Mouse (Mus musculus): ENCODE results near the gene Prpf8. TPM values are rescaled to one million over a fixed set of nuclear protein-coding genes. Genes with fewer than 3 reads are reported as not detected.

Gene Prpf8
- total RNA-seq, 1 experiment = 256 TPM

GRCm38 (mm10) chr11:75449695-75450094, 36.9 kb upstream of the Prpf8 start:
- Histone ChIP-seq H3K4me1 (ENCODE audit: control insufficient read depth in 2 of 2, insufficient read depth in 2 of 2, low read length in 2 of 2, poor library complexity in 1 of 2) (peaks cover 0 to 5% of the 10 kb centered on the region in 2 experiments; a peak in 2 of 4 replicates), H3K4me3 (ENCODE audit: insufficient read depth in 1 of 2, low read depth in 1 of 2, low read length in 2 of 2, poor library complexity in 1 of 2, severe bottlenecking in 1 of 2) (no peak overlapping the region), H3K9ac (ENCODE audit: insufficient read depth, low read depth, low read length, poor library complexity, severe bottlenecking) (no peak overlapping the region), H3K36me3 (ENCODE audit: control insufficient read depth, insufficient read depth, low read length, poor library complexity, severe bottlenecking) (peaks cover 9% of the 10 kb centered on the region; the same call in 1 of the 2 replicates), H3K27ac (ENCODE audit: insufficient read depth, low read depth, low read length, poor library complexity, severe bottlenecking) (no peak overlapping the region), H3K9me3 (ENCODE audit: control insufficient read depth, insufficient read depth, low read depth, low read length) (no peaks in the 10 kb centered on the region)
- TF ChIP-seq HCFC1 (IDR thresholded peaks at IDR 0.05; ENCODE audit: borderline replicate concordance, insufficient read depth, low read length) = no peak
- DNase-seq (ENCODE audit: low read depth, low spot score) = no peak
- in situ Hi-C loops (cut with MboI; ENCODE audit: low sequenced_read_pairs in 2 of 2, unreplicated experiment in 2 of 2) = no loop called here

- Histone ChIP-seq H3K4me3 (ENCODE audit: insufficient read depth in 1 of 2, low read depth in 1 of 2, low read length in 2 of 2, poor library complexity in 1 of 2, severe bottlenecking in 1 of 2) (no peak overlapping the region), H3K4me1 (ENCODE audit: control insufficient read depth in 2 of 2, insufficient read depth in 2 of 2, low read length in 2 of 2, poor library complexity in 1 of 2) (peaks cover 0 to 5% of the 10 kb centered on the region in 2 experiments; a peak in 2 of 4 replicates), H3K27ac (ENCODE audit: insufficient read depth, low read depth, low read length, poor library complexity, severe bottlenecking) (no peak overlapping the region), H3K36me3 (ENCODE audit: control insufficient read depth, insufficient read depth, low read length, poor library complexity, severe bottlenecking) (peaks cover 9% of the 10 kb centered on the region; the same call in 1 of the 2 replicates), H3K9me3 (ENCODE audit: control insufficient read depth, insufficient read depth, low read depth, low read length) (no peaks in the 10 kb centered on the region), H3K9ac (ENCODE audit: insufficient read depth, low read depth, low read length, poor library complexity, severe bottlenecking) (no peak overlapping the region)
- TF ChIP-seq ZC3H11A (IDR thresholded peaks at IDR 0.05; ENCODE audit: borderline replicate concordance, low read depth, low read length) (no peak), HCFC1 (IDR thresholded peaks at IDR 0.05; ENCODE audit: borderline replicate concordance, insufficient read depth, low read length) (no peak), MAFK (IDR thresholded peaks at IDR 0.05; ENCODE audit: insufficient read depth, low read depth, low read length) (no peak), ZNF384 (IDR thresholded peaks at IDR 0.05; ENCODE audit: low read depth, low read length) (no peak), CHD2 (IDR thresholded peaks at IDR 0.05; ENCODE audit: low read depth, low read length) (no peak)
- no peak for DNase-seq (ENCODE audit: low read depth, low spot score)
- in situ Hi-C loops (cut with MboI; ENCODE audit: low sequenced_read_pairs in 2 of 2, unreplicated experiment in 2 of 2) = no loop called here
Observed at GRCm38 (mm10) chr11:75450304-75450908, 36.2 kb upstream of the Prpf8 start.

- H3K9ac ChIP-seq (ENCODE audit: insufficient read depth, low read depth, low read length, poor library complexity, severe bottlenecking) = no peak overlapping the region
- TF ChIP-seq CHD2 (IDR thresholded peaks at IDR 0.05; ENCODE audit: low read depth, low read length) (no peak), HCFC1 (IDR thresholded peaks at IDR 0.05; ENCODE audit: borderline replicate concordance, insufficient read depth, low read length) (no peak), ZC3H11A (IDR thresholded peaks at IDR 0.05; ENCODE audit: borderline replicate concordance, low read depth, low read length) (no peak), MAFK (IDR thresholded peaks at IDR 0.05; ENCODE audit: insufficient read depth, low read depth, low read length) (no peak), ZNF384 (IDR thresholded peaks at IDR 0.05; ENCODE audit: low read depth, low read length) (no peak)
- H3K27ac ChIP-seq (ENCODE audit: insufficient read depth, low read depth, low read length, poor library complexity, severe bottlenecking) = no peak overlapping the region
- H3K9me3 ChIP-seq (ENCODE audit: control insufficient read depth, insufficient read depth, low read depth, low read length) = no peaks in the 10 kb centered on the region
- in situ Hi-C loops (cut with MboI; ENCODE audit: low sequenced_read_pairs in 2 of 2, unreplicated experiment in 2 of 2) = no loop called here
- peaks cover 9% of the 10 kb centered on the region; the same call in 1 of the 2 replicates for H3K36me3 ChIP-seq (ENCODE audit: control insufficient read depth, insufficient read depth, low read length, poor library complexity, severe bottlenecking)
- H3K4me3 ChIP-seq (ENCODE audit: insufficient read depth in 1 of 2, low read depth in 1 of 2, low read length in 2 of 2, poor library complexity in 1 of 2, severe bottlenecking in 1 of 2) = no peak overlapping the region
- H3K4me1 ChIP-seq (ENCODE audit: control insufficient read depth in 2 of 2, insufficient read depth in 2 of 2, low read length in 2 of 2, poor library complexity in 1 of 2) = peaks cover 0 to 5% of the 10 kb centered on the region in 2 experiments; a peak in 2 of 4 replicates
- DNase-seq (ENCODE audit: low read depth, low spot score) = no peak
Observed at GRCm38 (mm10) chr11:75450936-75451335, 35.7 kb upstream of the Prpf8 start.

- Histone ChIP-seq H3K9ac (ENCODE audit: insufficient read depth, low read depth, low read length, poor library complexity, severe bottlenecking) (no peak overlapping the region), H3K9me3 (ENCODE audit: control insufficient read depth, insufficient read depth, low read depth, low read length) (no peaks in the 10 kb centered on the region), H3K36me3 (ENCODE audit: control insufficient read depth, insufficient read depth, low read length, poor library complexity, severe bottlenecking) (peaks cover 9% of the 10 kb centered on the region; the same call in 1 of the 2 replicates), H3K4me1 (ENCODE audit: control insufficient read depth in 2 of 2, insufficient read depth in 2 of 2, low read length in 2 of 2, poor library complexity in 1 of 2) (peaks cover 0 to 5% of the 10 kb centered on the region in 2 experiments; a peak in 2 of 4 replicates), H3K4me3 (ENCODE audit: insufficient read depth in 1 of 2, low read depth in 1 of 2, low read length in 2 of 2, poor library complexity in 1 of 2, severe bottlenecking in 1 of 2) (no peak overlapping the region), H3K27ac (ENCODE audit: insufficient read depth, low read depth, low read length, poor library complexity, severe bottlenecking) (no peak overlapping the region)
- no peak for TF ChIP-seq HCFC1 (IDR thresholded peaks at IDR 0.05; ENCODE audit: borderline replicate concordance, insufficient read depth, low read length)
- TF ChIP-seq MAFK (IDR thresholded peaks at IDR 0.05; ENCODE audit: insufficient read depth, low read depth, low read length) = no peak
- no peak for DNase-seq (ENCODE audit: low read depth, low spot score)
- in situ Hi-C loops (cut with MboI; ENCODE audit: low sequenced_read_pairs in 2 of 2, unreplicated experiment in 2 of 2) = no loop called here
Observed at GRCm38 (mm10) chr11:75452081-75452480, 34.5 kb upstream of the Prpf8 start.
